Mouse (Mus musculus): Measurements from ENCODE around the gene Maml1.

DNA sequence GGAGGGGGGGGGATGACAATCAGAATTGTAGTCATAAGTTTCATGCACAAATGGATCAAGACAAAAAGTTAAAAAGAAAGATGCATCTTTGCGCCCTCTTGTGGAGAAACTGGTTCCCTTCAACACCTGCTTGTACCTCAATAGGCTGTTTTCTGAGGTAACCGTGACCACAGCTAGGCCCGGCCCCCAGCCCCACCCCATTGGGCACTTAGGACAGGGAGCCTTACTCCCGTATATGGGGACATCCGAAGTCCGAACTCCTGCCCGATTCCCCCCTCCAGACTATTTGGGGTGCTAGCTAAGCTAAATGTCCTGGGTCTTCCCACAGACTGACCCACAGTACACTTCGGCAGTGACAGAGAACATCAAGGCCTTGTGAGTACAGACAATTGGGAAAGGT, 60.7 kb downstream of the Maml1 start:
- peak; percentile 36 for TF ChIP-seq CTCF (conservative IDR thresholded peaks at IDR 0.05; ENCODE audit: low read length)
- TF ChIP-seq POU5F1 (IDR thresholded peaks at IDR 0.05; ENCODE audit: borderline replicate concordance, low read length), result no peak
- no peak for TF ChIP-seq NANOG (IDR thresholded peaks at IDR 0.05; ENCODE audit: borderline replicate concordance, low read length)

All from E14TG2a.4 (cell line).